Mouse (Mus musculus) kidney, postnatal 36 days (tissue): ENCODE results near the gene St7.
"Not testable (repeated sequence)": the region's sequence is repeated elsewhere in the genome, so short reads cannot be mapped to it uniquely, and the experiment has no call there.

Experiments
- DNase-seq, 2 experiments: peaks; one replicate each; pipeline ENCODE4 v3.0.0; 2021 to 2022; ENCODE audit warnings: mixed read lengths in 2 of 2

Gene St7

GRCm38 (mm10) chr6:17692647-17693046, at the start of gene St7:
St7 (plus strand) TSS chr6:17692933.
- DNase-seq: no peak

- no peak for DNase-seq
Measured at GRCm38 (mm10) chr6:17646107-17646506, 46.6 kb upstream of the St7 start.

DNA sequence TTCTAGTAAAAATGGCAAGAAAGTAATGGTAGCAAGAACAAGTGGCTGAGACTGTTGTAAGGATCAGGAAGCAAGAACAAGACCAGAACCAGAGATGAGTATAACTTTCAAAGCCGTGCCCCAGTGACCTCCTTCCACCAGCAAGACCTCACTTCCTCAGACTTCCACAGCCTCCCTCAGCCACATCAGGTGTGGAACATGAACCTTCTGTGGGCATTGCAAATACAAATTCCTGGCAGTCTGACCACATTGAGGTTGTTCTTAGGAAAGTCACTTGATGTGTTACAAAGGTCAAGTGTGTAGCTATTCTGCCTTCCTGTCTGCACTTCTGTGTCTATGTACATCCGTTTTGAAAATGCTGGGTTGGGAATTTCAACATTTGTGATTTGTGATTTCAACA, 40.6 kb upstream of the St7 start:
- DNase-seq: peak; percentile 24 to 37

DNA sequence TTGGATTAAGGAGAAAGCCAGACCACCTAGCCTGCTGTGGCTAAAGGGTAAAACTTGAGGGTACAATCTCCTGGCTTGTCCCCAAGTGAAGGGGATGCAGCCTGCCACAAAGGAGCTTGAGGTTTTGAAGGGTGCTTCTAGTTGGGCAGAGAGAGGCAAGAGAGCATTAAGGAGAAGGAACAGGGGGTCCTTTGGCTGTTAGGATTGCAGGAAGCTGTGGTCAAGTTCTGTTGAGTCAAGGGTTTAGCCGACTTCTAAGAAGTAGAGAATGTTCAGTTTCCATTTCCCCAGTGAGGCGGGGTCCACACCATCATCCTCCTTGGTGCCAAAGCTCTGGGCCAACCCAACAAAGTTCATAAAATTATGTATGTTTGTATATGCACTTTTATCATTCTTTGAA, 37.7 kb upstream of the St7 start:
- no peak for DNase-seq

- no peak for DNase-seq
Measured at GRCm38 (mm10) chr6:17657308-17657707, 35.4 kb upstream of the St7 start.

DNA sequence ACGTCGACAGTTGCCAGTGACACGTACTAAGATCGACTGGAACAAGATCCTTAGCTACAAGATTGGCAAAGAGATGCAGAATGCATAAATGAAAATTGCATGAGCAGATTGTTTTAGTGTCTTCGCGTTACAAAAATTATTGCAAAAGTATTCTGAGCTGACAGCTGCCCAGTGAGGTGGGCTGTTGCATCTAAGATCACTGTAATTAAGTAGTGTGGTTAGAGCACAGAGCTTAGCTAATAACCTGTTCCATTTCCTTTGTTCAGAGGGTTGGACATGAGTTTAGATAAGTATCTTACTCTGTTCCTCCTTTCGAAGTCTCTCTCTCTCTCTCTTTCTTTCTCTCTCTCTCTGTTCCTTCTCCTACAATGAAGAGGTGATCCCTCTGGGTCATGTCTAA, 27.4 kb upstream of the St7 start:
- no peak for DNase-seq

DNA sequence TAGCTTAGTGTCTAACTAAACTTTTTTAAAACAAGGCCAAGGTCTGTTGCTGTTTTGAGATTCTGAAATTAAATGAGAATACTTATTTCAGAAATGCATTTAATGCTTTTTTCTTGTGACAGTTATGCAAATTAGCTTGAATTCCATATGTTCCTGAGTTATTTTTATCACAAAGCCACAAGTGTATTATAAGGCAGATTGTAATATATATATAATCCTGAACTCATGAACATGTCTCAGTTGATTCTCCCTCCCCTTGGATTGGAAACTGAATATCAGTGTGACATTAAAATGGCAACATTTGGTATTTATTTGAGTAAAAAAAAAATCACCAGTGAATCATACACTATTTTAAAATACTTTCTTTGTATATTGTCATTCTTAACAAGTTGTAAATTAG, 26.7 kb upstream of the St7 start:
- no peak for DNase-seq

- no peak for DNase-seq
Measured at GRCm38 (mm10) chr6:17667813-17668212, 24.9 kb upstream of the St7 start.

GRCm38 (mm10) chr6:17668334-17668733, 24.4 kb upstream of the St7 start:
- no peak for DNase-seq

- DNase-seq: no peak
Measured at GRCm38 (mm10) chr6:17669826-17670225, 22.9 kb upstream of the St7 start.

GRCm38 (mm10) chr6:17675019-17675756, 17.5 kb upstream of the St7 start:
- DNase-seq: peak; percentile 40 to 83

GRCm38 (mm10) chr6:17677008-17677407, 15.7 kb upstream of the St7 start:
- DNase-seq: no peak

GRCm38 (mm10) chr6:17680266-17680925, 12.3 kb upstream of the St7 start:
- no peak for DNase-seq

DNA sequence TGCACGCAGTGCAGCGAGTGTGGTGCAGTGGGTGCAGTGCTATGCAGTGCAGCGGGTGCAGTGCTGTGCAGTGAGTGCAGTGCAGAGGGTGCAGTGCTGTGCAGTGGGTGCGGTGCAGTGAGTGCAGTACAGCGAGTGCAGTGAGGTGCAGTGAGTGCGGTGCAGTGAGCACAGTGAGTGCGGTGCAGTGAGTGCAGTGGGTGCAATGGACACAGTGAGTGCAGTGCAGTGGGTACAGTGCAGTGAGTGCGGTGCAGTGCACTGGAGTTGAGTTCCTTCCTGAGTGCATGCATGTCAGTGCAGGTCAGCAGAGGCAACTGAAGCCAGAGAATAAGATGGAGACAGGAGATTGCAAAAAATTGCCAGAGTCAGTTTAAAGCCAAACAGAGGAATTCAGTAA, 10.9 kb upstream of the St7 start:
- DNase-seq: no peak

GRCm38 (mm10) chr6:17688676-17689075, 4.1 kb upstream of the St7 start:
- DNase-seq: no peak

DNA sequence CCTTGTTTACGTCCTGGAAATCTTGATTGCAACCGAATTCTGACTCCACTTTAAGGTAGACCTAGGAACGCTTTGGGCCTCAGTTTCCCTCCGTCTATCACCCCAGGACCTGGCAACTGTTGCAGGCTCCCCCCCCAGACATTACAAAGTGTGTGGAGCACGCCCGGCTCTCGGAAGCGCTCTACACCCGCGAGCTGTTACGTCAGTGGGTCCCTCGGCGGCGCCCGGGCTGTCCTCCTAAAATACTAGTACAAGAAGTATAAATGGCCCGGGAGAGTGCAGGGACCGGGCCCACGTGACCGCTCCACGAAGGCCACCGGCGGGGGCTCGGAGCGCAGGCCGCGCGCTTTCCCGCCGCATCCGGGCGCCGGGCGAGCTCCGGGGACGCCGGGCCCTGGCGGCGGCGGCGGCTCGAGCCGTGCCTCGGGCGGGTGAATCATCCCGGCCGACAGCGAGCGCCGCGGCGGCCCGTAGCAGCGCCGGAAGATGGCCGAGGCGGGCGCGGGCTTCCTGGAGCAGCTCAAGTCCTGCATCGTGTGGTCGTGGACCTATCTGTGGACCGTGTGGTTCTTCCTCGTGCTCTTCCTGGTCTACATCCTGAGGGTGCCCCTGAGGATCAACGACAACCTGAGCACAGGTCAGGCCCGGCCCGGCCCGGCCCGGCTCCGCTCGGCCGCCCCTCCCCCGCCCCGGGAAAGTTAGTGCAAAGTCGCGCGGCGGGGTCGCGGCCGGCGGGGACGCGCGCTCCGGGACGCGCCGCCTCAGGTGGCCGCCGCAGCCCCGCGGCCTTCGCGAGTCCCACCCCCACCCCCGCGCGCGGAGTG, 1.2 kb downstream of the St7 start:
- DNase-seq: peak; percentile 74 to 83

GRCm38 (mm10) chr6:17694550-17694951, 1.8 kb downstream of the St7 start:
- DNase-seq: peak; percentile 76 to 84

DNA sequence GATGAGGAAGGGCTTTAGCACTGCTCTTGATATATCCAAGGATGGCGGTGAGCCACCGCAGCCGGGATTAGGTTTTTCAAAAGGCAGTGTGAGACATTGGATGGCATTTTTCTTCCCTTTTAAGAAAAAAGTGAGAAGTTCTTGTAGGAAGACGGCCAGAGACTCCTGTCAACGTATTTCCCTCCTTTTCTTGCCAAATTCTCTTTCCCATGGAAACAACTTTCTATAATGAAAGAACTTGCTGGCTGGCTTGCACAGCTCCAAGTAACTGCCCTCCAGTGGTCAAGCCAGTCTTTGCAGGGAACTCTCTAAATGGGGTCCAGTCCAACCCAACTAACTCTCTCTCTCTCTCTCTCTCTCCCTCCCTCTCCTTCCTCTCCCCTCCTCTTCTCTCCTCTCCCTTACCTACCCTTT, 3.6 kb downstream of the St7 start:
- DNase-seq: peak; percentile 66 to 83

DNA sequence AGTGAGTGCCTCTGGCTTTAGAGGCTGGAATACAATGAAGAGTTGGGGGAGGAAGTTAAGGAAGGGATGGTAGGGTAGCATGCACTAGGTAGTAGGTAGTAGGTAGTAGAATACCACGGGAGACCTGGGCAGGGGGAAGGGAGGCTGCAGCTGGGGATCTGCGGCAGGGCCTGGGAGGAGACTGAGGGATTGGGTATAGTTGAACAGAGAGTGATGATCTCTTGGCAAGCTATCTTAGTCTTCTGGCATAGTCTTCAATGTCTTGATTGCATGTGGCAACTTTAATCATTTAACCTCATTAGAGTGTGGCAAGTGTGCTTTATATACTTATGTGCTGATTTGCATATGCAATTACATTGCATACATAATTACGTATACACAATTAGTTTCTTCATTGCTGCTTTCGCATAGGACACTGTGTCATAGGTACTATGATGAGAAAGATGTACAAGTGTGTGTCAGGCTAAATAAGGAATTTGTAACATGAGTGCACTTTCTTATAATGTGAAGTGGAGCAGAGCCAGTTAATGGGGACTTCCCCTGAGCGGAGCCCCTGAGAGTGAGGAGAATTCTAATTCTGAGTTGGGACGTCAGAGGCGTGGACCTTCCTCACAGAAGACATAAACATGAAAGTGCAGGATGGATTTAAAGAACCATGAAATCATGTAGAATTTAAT, 8.3 kb downstream of the St7 start:
- no peak for DNase-seq

DNA sequence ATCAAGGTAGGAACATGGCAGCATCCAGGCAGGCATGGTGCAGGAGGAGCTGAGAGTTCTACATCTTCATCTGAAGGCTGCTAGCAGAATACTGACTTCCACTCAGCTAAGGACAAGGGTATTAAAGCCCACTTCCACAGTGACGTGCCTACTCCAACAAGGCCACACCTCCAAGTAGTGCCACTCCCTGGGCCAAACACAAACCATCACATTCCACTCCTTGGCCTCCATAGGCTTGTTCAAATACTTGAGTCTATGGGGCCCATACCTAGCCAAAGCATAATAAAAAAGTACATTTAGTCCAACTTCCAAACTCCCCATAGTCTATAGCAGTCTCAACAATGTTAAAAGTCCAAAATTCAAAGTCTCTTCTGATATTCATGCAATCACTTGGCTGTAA, 11.3 kb downstream of the St7 start:
- DNase-seq: not testable (repeated sequence)

- DNase-seq: peak; percentile 13 to 46
Measured at GRCm38 (mm10) chr6:17705973-17706372, 13.2 kb downstream of the St7 start.

GRCm38 (mm10) chr6:17718978-17719377, 26.2 kb downstream of the St7 start:
- no peak for DNase-seq

- no peak for DNase-seq
Measured at GRCm38 (mm10) chr6:17719423-17719822, 26.7 kb downstream of the St7 start.
